Mouse (Mus musculus) bone marrow macrophage, adult 2 months (primary cell): ENCODE measurements around the gene Rnf128. TPM values are rescaled to one million over a fixed set of nuclear protein-coding genes. Genes with fewer than 3 reads are reported as not detected.

Source experiments
- H3K27ac ChIP-seq: 2 replicates; pipeline ENCODE4 v1.5.1; 2012; ENCODE audit warnings: low read depth, low read length; ENCODE audit not compliant: insufficient read depth
- H3K4me1 ChIP-seq: 2 replicates; pipeline ENCODE4 v1.6.1; 2012; ENCODE audit warnings: low read length; ENCODE audit not compliant: control insufficient read depth, insufficient read depth
- H3K4me3 ChIP-seq: 2 replicates; pipeline ENCODE4 v1.5.1; 2012; ENCODE audit warnings: mild to moderate bottlenecking, low read length, moderate library complexity; ENCODE audit not compliant: insufficient read depth
- CTCF ChIP-seq: IDR thresholded peaks from 2 replicates; pipeline ENCODE4 v1.5.1; 2012; ENCODE audit warnings: low read depth, mild to moderate bottlenecking, low read length, moderate library complexity
- POLR2A ChIP-seq: IDR thresholded peaks from 2 replicates; pipeline ENCODE4 v1.6.1; 2012; ENCODE audit warnings: mild to moderate bottlenecking, low read depth, low read length, borderline replicate concordance
- polyA plus RNA-seq: library from polyadenylated mRNA; stranded (reverse); fragments of >200 nt; gene quantifications from 2 replicates; pipeline ENCODE4 v1.2.4, GENCODE M21; 2012; ENCODE audit not compliant: missing spikeins, insufficient read depth, insufficient read length

Gene Rnf128
- polyA plus RNA-seq, 1 experiment = 98.2 TPM

- H3K4me1 ChIP-seq = no peaks in the 10 kb centered on the region
- 0 out of 2 replicates have a peak within 1 kb of the TSS, but pooled peaks have one; percentile 13 for H3K27ac ChIP-seq
- no peak for TF ChIP-seq CTCF
- TF ChIP-seq POLR2A = 0 out of 2 replicates have a peak, but pooled peaks have one; percentile 46
- H3K4me3 ChIP-seq = peak within 1 kb of the TSS; percentile 92
Measured at GRCm38 (mm10) chrX:139684775-139685695, 121.9 kb downstream of the Rnf128 start, which contains the start of gene Tbc1d8b. Gene Tbc1d8b, plus strand, starts transcription at chrX:139684996.

- no peak within 1 kb of the TSS for H3K4me3 ChIP-seq
- no peak for TF ChIP-seq CTCF
- TF ChIP-seq POLR2A = no peak
- no peak within 1 kb of the TSS for H3K27ac ChIP-seq
- H3K4me1 ChIP-seq = no peaks in the 10 kb centered on the region
Measured at GRCm38 (mm10) chrX:139714381-139714780, 151.3 kb downstream of the Rnf128 start, which contains the start of gene Gm15013. Gene Gm15013, minus strand, starts transcription at chrX:139714481.

GRCm38 (mm10) chrX:139722350-139722749 is 159.2 kb downstream of the Rnf128 start:
- H3K4me3 ChIP-seq = no peak overlapping the region
- TF ChIP-seq POLR2A (no peak), CTCF (no peak)
- no peaks in the 10 kb centered on the region for H3K4me1 ChIP-seq
- H3K27ac ChIP-seq = no peak overlapping the region

Other genes with a start within 250 kb of the Rnf128 start
- not detected in 2 replicates for gene Trap1a, start 229.6 kb upstream of the Rnf128 start, polyA plus RNA-seq
- gene D330045A20Rik, start 82.9 kb upstream of the Rnf128 start, polyA plus RNA-seq = 4.7 and 6.1 TPM in 2 replicates
- gene Tbc1d8b, start 121.7 kb downstream of the Rnf128 start, polyA plus RNA-seq = 3.6 and 5.4 TPM in 2 replicates
- gene Gm15013, start 151.2 kb downstream of the Rnf128 start, polyA plus RNA-seq = 4.8 TPM in 1 of 2 replicates, not detected in the other
- not detected in 2 replicates for gene Ripply1, start 219.0 kb downstream of the Rnf128 start, polyA plus RNA-seq
- not detected in 2 replicates for gene Cldn2, start 237.5 kb downstream of the Rnf128 start, polyA plus RNA-seq